Mouse (Mus musculus) cerebellum, adult 2 months (tissue): Measurements from ENCODE around the gene Gm26661. TPM values are rescaled to one million over a fixed set of nuclear protein-coding genes. Genes with fewer than 3 reads are reported as not detected.

Source experiments
- DNase-seq, 2 experiments: peaks; one replicate each; pipeline ENCODE4 v3.0.0; 2021
- H3K27ac ChIP-seq: fragments of 200-500 bp; 2 replicates; pipeline ENCODE4 v1.5.1; 2012; ENCODE audit warnings: low read length, control low read depth, inconsistent platforms; ENCODE audit not compliant: insufficient read depth
- H3K27me3 ChIP-seq: fragments of 200-500 bp; 2 replicates; pipeline ENCODE4 v1.6.1; 2012; ENCODE audit warnings: inconsistent platforms, mild to moderate bottlenecking, low read length, moderate library complexity; ENCODE audit not compliant: control insufficient read depth, insufficient read depth
- H3K4me1 ChIP-seq: fragments of 200-500 bp; 2 replicates; pipeline ENCODE4 v1.6.1; 2011; ENCODE audit warnings: low read length; ENCODE audit not compliant: control insufficient read depth, insufficient read depth
- H3K4me3 ChIP-seq: fragments of 200-500 bp; replicated peaks from 2 replicates; pipeline ENCODE3; 2011; ENCODE audit warnings: mild to moderate bottlenecking, low read depth, low read length, control low read depth; ENCODE audit not compliant: insufficient read depth
- CTCF ChIP-seq: fragments of 200-500 bp; IDR thresholded peaks from 2 replicates; pipeline ENCODE4 v1.5.1; 2011; ENCODE audit warnings: low read depth, mild to moderate bottlenecking, control low read depth, low read length, moderate library complexity, borderline replicate concordance; ENCODE audit not compliant: insufficient read depth
- POLR2A ChIP-seq: fragments of 200-500 bp; IDR thresholded peaks from 2 replicates; pipeline ENCODE4 v1.6.1; 2011; ENCODE audit warnings: low read length, control low read depth, borderline replicate concordance; ENCODE audit not compliant: insufficient read depth
- WGBS: fragments of 180-500 bp; shearing (Covaris S2); methylation state at CpG from one replicate; pipeline ENCODE4 v1.1.7; 2018; 5-methylcytosine and 5-hydroxymethylcytosine counted together
- polyA plus RNA-seq: library from polyadenylated mRNA; depleted of rRNA; stranded (reverse); fragments of >200 nt; gene quantifications from 2 replicates; pipeline ENCODE4 v1.2.3, GENCODE M21; 2012; rRNA removed

Gm26661 gene
- polyA plus RNA-seq = not detected in 2 replicates

DNA sequence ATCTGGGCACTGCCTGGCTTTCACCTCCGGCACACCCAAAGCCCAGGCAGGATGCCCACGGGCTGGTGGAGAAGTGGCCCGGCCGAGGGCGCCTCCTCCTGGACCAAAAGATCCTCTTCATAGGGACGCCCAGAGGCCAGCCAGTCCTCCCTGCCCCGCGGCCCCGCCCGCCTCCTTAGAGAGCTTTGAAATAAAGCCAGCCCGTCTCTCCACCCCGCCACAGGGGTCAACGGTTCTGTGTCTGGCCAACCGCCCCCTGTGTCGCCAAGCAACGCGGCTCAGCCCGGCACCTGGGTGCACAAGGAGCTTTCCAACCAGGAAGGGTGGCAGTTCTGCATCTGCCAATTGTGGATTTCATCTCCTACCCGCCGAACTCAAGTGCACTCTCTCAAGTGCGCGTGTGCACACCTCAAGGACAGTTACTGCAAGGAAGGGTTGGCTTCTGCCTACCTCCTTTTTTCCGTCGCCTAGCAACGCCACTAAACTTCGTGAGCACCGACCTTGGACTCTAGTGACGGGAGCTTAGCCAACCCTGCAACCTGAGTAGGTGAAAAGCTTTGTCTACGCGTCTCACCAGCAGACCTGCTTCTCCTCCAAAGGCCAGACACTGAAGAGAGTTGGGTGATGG, at the start of gene Gm26661:
TSS of gene Gm26661 (plus strand) at position 56 of the 628 bp plus-strand sequence.
- Histone ChIP-seq H3K4me3 (peak within 1 kb of the TSS; percentile 38), H3K27me3 (no peaks in the 10 kb centered on the region), H3K27ac (no peak within 1 kb of the TSS), H3K4me1 (0 out of 2 replicates have a peak, but pooled peaks cover 4% of the 10 kb centered on the region)
- 3% methylated on average over 30 of the region's 30 CpGs for WGBS
- TF ChIP-seq POLR2A = no peak
- TF ChIP-seq CTCF = no peak; the same call in 1 of the 2 replicates
- DNase-seq = peak; percentile 50 to 56

DNA sequence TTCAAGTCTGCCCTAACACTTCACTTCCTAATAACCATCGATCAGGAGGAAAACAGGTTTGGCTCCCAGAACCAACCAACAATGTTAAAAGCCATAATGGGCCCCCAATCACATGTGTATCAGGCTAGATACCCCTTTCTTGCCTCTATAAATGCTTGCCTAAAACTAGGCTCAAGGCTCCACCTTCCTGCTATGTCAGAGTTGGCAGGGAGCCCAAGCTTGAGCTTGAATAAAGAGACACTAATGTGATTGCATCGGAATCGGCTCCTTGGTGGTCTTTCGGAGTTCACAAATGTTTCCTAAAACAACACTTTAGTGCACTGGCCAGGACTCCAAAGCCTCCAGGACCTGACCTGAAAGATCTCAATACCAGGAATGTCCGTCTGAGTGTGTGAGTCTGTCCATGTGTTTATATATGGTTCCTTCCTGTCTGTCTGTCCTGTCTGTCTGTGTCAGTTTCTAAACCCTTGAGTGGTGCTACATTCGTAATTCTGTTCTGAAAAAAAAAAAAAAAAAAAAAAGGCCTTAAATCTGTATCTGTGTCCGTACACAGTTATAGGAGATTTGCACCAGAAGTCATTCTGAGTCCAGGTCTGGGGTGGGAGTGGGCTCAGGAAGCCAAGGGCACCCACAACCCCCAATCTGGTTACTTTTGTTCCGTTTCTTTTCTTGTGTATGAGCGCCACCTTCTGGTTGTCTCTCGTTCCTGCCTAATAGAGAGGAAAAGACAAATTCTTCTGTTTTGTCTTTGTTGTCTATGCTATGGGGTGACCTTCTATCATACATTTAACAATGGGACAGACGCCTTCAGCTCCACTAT, 42.2 kb upstream of the Gm26661 start:
- Histone ChIP-seq H3K4me1 (no peaks in the 10 kb centered on the region), H3K27ac (no peak overlapping the region), H3K27me3 (no peaks in the 10 kb centered on the region), H3K4me3 (no peak overlapping the region)
- 14% methylated on average over 11 of the region's 11 CpGs for WGBS
- TF ChIP-seq CTCF = peak; percentile 72
- no peak for TF ChIP-seq POLR2A
- DNase-seq = peak; percentile 20 to 25

DNA sequence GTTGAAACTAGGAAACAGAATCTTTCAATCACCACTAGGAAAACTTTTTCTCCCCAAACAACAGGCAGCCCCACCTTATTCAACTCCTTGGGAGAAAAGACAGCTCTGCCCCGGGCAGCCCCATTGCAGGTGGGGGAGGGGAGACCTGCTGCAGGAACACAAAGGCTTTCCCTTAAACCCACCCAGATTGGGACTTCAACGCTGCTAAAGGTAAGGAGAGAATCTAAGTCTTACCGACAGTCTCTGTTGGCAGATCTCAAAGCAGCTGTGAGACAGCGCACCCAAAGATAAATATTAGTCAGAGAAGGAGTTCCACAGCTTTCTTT, 41.7 kb upstream of the Gm26661 start:
- no peak overlapping the region for H3K4me3 ChIP-seq
- DNase-seq = no peak
- TF ChIP-seq CTCF = no peak
- no peak for TF ChIP-seq POLR2A
- H3K4me1 ChIP-seq = no peaks in the 10 kb centered on the region
- H3K27ac ChIP-seq = no peak overlapping the region
- H3K27me3 ChIP-seq = no peaks in the 10 kb centered on the region
- 19% methylated on average over 4 of the region's 4 CpGs for WGBS

DNA sequence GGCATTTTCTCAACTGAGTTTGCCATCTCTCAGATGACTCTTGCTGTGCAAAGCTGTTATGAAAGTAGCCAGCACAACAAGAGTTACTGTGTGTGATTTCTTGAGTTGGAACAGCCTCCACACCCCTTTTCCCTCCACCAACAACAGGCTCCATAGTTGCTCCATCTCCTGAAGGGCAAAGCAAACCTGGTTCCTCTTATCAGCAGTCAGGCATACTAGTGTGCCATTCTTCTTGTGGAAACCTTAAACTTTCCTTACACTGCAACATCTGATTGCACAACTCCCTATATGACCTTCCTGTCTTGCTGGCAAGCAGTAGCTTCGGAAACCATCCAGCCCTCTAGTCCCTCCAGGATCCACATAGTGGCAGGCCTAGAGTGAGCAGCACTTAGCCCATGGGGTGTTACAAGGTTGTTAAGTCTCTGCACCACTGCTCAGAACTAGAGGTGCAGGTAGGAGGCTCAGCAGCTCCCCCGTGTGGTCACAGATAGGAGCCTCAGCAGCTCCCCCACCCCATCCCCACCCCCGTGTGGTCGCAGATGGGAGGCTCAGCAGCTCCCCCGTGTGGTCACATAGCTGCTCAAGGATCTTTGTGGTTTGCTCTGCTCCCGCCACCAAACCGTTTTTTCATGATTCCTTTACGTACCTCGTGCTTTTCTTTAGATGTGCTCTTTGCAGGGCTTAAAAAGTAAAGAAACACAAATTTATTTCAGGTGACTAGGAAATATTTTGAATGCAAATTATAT, 25.6 kb upstream of the Gm26661 start:
- H3K27ac ChIP-seq = no peak overlapping the region
- no peak overlapping the region for H3K4me3 ChIP-seq
- peak; percentile 46 to 55 for DNase-seq
- H3K4me1 ChIP-seq = no peaks in the 10 kb centered on the region
- H3K27me3 ChIP-seq = no peaks in the 10 kb centered on the region
- TF ChIP-seq POLR2A = no peak
- TF ChIP-seq CTCF = peak; percentile 67; the same call in 1 of the 2 replicates
- 20% methylated on average over 9 of the region's 9 CpGs for WGBS

DNA sequence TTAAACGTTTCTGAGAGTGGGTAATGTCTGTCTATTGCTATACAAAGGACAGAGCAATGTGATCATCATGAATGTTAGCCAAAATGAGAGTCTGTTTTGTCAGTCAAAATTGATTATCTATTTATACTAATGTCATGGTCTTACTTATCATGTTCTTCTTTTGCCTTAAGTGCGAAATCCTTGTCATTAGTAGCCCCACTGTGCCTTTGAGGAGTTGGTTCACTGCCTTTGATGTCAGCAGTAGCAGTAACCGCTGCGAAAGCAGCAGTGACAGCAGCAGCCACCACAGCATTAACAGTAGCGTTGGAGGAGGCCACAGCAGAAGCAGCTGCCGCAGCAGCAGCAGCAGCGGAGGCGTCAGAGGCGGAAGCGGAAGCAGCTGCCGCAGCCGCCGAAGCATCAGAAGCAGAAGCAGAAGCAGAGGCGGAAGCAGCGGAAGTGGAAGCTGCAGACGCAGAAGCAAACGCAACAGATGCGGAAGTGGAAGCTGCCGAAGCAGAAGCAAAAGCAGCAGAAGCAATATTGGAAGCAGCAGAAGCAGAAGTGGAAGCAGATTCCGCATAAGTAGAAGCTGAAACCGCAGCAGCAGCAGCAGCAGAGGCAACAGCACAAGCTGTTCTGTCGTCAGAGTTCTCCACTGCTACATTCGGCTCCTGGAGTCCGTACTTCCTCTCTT, 17.5 kb upstream of the Gm26661 start:
- TF ChIP-seq POLR2A (no peak), CTCF (no peak)
- WGBS = 40% methylated on average over 24 of the region's 24 CpGs

DNA sequence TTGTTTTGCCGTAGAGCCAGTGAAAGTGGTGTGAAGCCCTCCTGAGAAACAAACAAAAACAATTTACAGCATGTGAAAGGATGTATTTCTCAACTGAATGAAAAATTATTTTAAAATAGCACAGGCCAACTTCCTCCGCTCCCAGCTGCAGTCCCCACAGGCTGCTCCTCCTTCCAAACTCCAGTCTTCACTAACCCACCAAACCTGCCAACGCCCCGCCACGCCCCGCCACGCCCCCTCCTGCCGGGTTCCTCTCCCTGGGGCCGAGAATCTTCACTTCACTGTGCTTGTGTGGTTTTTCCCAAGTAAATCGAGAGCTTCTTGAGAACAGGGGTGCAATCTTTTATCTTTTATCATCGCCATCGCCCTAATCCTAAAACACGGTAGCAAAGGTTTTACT, 5.3 kb upstream of the Gm26661 start:
- H3K4me1 ChIP-seq = no peaks in the 10 kb centered on the region
- H3K27me3 ChIP-seq = no peaks in the 10 kb centered on the region
- DNase-seq = no peak
- TF ChIP-seq POLR2A = no peak
- no peak for TF ChIP-seq CTCF
- 61% methylated on average over 13 of the region's 13 CpGs for WGBS
- H3K4me3 ChIP-seq = no peak overlapping the region
- H3K27ac ChIP-seq = no peak overlapping the region

More for the DNA sequence above, 17.5 kb upstream of the Gm26661 start:
- peak overlapping the region; percentile 59 for H3K4me3 ChIP-seq
- no peak overlapping the region for H3K27ac ChIP-seq
- no peaks in the 10 kb centered on the region for H3K27me3 ChIP-seq
- H3K4me1 ChIP-seq = no peaks in the 10 kb centered on the region
- no peak for DNase-seq

DNA sequence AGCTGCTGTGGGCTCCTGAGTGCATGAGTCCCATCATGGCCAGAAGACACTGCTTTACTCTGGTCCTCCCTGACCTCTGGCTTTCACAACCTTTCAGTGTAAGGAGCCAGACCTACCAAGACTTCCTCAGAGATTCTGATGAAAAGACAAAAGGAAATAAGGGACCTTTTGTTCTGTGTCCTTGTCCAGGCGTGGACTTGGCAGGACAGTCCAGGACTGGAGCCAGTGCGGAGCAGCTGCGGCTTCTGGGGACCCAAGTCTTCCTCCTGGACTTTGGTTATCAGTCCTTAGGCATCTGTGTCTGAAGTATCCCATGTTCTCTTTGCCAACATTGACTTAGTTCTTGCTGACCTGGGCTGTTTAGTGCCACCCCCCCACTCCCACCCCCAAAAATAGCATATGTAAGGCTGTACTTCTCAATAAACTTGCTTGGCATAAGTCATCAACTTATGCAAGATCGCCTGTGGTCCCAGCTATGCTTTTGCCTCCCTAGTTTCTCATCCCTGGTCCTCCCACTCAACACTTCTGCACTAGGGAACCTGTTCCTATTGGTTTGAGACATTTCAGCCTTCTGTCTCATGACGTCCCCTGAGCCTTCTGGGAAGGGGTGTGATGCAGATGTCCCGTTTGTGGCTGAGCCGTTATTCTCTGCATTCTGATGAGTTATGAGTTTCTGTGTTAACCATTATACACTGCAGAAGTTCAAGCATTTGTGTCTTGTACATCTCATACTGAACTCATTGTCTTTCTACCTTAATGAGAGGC, 1.9 kb upstream of the Gm26661 start:
- WGBS = 74% methylated on average over 7 of the region's 7 CpGs
- Histone ChIP-seq H3K27me3 (no peaks in the 10 kb centered on the region), H3K4me3 (no peak overlapping the region), H3K4me1 (0 out of 2 replicates have a peak, but pooled peaks cover 4% of the 10 kb centered on the region), H3K27ac (no peak overlapping the region)
- DNase-seq = no peak
- TF ChIP-seq POLR2A (no peak), CTCF (no peak)
